Mouse (Mus musculus) heart, postnatal 0 days (tissue): ENCODE results near the gene Krt83. TPM values are rescaled to one million over a fixed set of nuclear protein-coding genes. Genes with fewer than 3 reads are reported as not detected.

Source experiments
- ATAC-seq: fragments of 200-750 bp; cut with Nextera tagmentation; 2 replicates; pipeline ENCODE4 v1.8.0; 2017; ENCODE audit warnings: low read depth, moderate number of reproducible peaks, moderate library complexity; ENCODE audit not compliant: insufficient read depth
- DNase-seq: peaks from one replicate; pipeline ENCODE4 v3.0.0-alpha.2; 2016; ENCODE audit warnings: low spot score
- H3K27ac ChIP-seq: fragments of 300-500 bp; sonication (generic); 2 replicates; pipeline ENCODE4 v1.5.1; 2014; ENCODE audit warnings: low read depth, mild to moderate bottlenecking
- H3K27me3 ChIP-seq: fragments of 300-500 bp; sonication (generic); 2 replicates; pipeline ENCODE4 v1.6.1; 2014; ENCODE audit warnings: low read length, mixed read lengths; ENCODE audit not compliant: control insufficient read depth, insufficient read depth
- H3K36me3 ChIP-seq: fragments of 300-500 bp; sonication (generic); replicated peaks from 2 replicates; pipeline ENCODE4 v1.6.1; 2014; ENCODE audit warnings: low read length, mixed read lengths; ENCODE audit not compliant: control insufficient read depth, insufficient read depth
- H3K4me1 ChIP-seq: fragments of 300-500 bp; sonication (generic); 2 replicates; pipeline ENCODE4 v1.6.1; 2014; ENCODE audit warnings: antibody characterized with exemption; ENCODE audit not compliant: control insufficient read depth, insufficient read depth
- H3K4me2 ChIP-seq: fragments of 300-500 bp; sonication (generic); 2 replicates; pipeline ENCODE4 v1.6.1; 2014; ENCODE audit warnings: low read depth, mild to moderate bottlenecking, low read length, moderate library complexity
- H3K4me3 ChIP-seq: fragments of 300-500 bp; sonication (generic); 2 replicates; pipeline ENCODE4 v1.5.1; 2014; ENCODE audit warnings: low read depth, low read length
- H3K9ac ChIP-seq: fragments of 300-500 bp; sonication (generic); replicated peaks from 2 replicates; pipeline ENCODE4 v1.6.1; 2014; ENCODE audit warnings: low read depth, low read length, mixed read lengths
- H3K9me3 ChIP-seq: fragments of 300-500 bp; sonication (generic); replicated peaks from 2 replicates; pipeline ENCODE4 v1.6.1; 2016; ENCODE audit warnings: low read length; ENCODE audit not compliant: control insufficient read depth
- CTCF ChIP-seq: IDR thresholded peaks from 2 replicates; pipeline ENCODE4 v1.5.1; 2016; ENCODE audit warnings: antibody characterized with exemption, control low read depth, low read depth
- EP300 ChIP-seq: IDR thresholded peaks from 2 replicates; pipeline ENCODE4 v1.6.1; 2016; ENCODE audit warnings: antibody characterized with exemption, low read depth
- whole genome bisulfite sequencing: fragments of 180-500 bp; shearing (Covaris S2); extraction: QIAGEN DNeasy Blood & Tissue Kit; methylation state at CpG from one replicate; pipeline ENCODE4 v1.1.7; 2014; 5-methylcytosine and 5-hydroxymethylcytosine counted together
- polyA plus RNA-seq: library from polyadenylated mRNA; unstranded; fragments of >200 nt; fragmentation: Nextera tagmentation; extraction: Ambion mirVana; gene quantifications from 2 replicates; pipeline ENCODE4 v1.2.1, GENCODE M21; 2015
- total RNA-seq: library from RNA; depleted of rRNA; stranded (reverse); fragments of >200 nt; gene quantifications from 2 replicates; pipeline ENCODE4 v1.2.3, GENCODE M21; 2014; ENCODE audit warnings: low replicate concordance

Krt83 gene
- total and polyA plus RNA-seq, 2 experiments from 2014 or later: not detected

DNA sequence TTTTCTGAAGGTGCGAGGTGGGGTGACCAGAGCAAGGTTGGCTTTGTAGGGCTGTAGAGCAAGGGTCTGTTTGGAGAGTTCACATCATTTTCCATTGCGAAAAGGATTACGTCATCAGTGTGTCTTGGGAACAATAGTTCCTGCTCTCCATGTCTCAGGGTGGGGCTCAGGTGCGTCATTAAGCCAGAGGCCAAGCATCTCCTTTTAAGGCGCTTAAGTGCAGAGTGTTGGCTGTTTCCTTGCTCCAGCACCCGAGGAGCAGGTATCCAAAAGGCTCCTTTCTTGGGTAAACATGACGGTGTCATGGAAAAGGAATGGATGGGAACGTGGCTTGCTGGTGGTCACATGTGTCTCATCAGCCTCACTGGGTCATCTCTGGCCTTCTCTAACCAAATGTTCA, 36.5 kb downstream of the Krt83 start:
- Histone ChIP-seq H3K4me2 (no peak overlapping the region), H3K9ac (no peak overlapping the region), H3K4me1 (no peaks in the 10 kb centered on the region), H3K27me3 (no peaks in the 10 kb centered on the region), H3K36me3 (no peaks in the 10 kb centered on the region), H3K9me3 (peaks cover 5% of the 10 kb centered on the region; the same call in 1 of the 2 replicates), H3K27ac (no peak overlapping the region), H3K4me3 (no peak overlapping the region)
- DNase-seq (no peak), ATAC-seq (no peak)
- TF ChIP-seq EP300 (no peak), CTCF (no peak)
- 77% methylated on average over 8 of the region's 8 CpGs for WGBS

DNA sequence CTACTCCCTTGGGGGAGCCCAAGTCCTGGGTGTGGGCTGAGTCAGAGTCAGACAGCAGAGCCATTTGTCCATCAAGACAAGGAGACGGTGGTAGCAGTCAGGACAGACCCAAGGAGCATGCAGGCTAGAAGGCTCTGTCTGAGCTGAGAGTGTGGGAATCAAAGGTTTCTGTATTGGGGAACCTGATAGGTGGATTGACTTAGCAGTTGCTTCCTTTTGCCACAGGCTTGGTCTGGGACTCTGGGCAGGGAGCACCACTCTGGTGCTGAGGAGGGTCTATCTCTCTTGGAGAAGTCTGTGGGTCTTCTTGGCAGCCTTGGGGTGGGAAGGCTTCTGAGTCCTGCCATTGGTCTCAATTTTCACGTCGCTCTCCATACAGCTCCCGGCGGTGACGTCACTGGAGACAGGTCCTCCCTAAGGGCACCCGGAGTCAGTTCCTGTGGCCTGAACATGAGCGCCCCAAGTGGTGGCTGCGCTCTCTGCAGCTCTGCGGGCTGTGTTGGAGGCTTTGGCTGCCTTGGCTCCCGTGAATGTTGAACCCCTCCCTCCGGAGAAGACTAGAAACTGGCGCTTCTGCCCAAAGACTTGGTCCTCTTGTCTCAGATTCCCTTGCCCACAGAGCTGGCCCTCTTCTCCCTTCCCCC, 38.1 kb downstream of the Krt83 start:
- WGBS: 5% methylated on average over 13 of the region's 13 CpGs
- Histone ChIP-seq H3K4me2 (no peak overlapping the region), H3K9ac (no peak overlapping the region), H3K27ac (no peak overlapping the region), H3K36me3 (no peaks in the 10 kb centered on the region), H3K9me3 (peaks cover 5% of the 10 kb centered on the region; the same call in 1 of the 2 replicates), H3K4me1 (no peaks in the 10 kb centered on the region), H3K4me3 (no peak overlapping the region), H3K27me3 (no peaks in the 10 kb centered on the region)
- DNase-seq (peak; percentile 66), ATAC-seq (peak; percentile 85)
- no peak for TF ChIP-seq EP300
- peak; percentile 71 for TF ChIP-seq CTCF

DNA sequence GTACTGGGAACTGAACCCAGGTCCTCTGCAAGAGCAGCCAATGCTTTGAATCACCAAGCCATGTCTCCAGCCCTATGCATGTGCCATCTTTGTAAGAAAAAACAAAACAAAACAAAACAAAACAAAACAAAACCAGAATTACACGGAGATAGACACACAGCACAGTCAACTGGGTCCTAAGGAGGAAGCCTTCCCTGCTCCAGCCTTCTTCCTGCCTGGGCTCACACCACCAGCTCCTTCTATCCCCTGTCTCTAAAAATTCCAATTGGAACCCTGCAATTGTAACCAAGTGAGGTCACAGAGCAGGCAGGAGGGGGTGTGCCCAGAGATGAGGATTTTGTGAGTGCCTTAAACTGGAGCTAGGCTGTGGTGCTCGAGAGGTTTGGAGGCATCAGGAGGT, 43.9 kb downstream of the Krt83 start, which contains the start of gene Krt88:
Krt88 (plus strand) TSS at position 301 of the 400 bp plus-strand sequence.
- Histone ChIP-seq H3K9me3 (no peaks in the 10 kb centered on the region), H3K27me3 (no peaks in the 10 kb centered on the region), H3K36me3 (no peaks in the 10 kb centered on the region), H3K4me1 (no peaks in the 10 kb centered on the region), H3K4me3 (no peak within 1 kb of the TSS), H3K27ac (no peak within 1 kb of the TSS), H3K4me2 (peak within 1 kb of the TSS; percentile 34), H3K9ac (no peak within 1 kb of the TSS)
- ATAC-seq (no peak), DNase-seq (no peak)
- 56% methylated on average over 2 of the region's 2 CpGs for WGBS
- TF ChIP-seq CTCF (no peak), EP300 (no peak)

DNA sequence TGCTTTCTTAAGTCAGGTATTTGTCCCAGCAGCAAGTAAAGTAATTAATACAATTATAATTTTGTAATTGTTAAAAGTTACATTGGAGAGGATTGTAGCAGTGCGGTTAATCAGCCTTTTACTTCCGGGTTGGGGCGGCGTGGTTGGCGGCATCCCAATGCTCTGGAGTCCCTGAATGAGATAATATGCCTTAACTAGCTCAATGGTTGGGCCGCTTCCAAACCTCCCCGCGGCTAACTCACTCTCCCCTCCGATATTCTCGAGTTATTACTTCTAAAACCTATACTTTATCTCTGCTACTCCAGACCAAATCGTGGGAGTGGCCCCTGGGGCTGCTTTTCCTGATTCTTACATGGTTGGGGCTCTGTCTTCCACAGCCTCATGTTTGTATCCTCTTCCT, 44.7 kb downstream of the Krt83 start:
- Histone ChIP-seq H3K27ac (no peak overlapping the region), H3K9ac (no peak overlapping the region), H3K9me3 (no peaks in the 10 kb centered on the region), H3K4me2 (peak overlapping the region; percentile 34), H3K4me1 (no peaks in the 10 kb centered on the region), H3K4me3 (no peak overlapping the region), H3K27me3 (no peaks in the 10 kb centered on the region), H3K36me3 (no peaks in the 10 kb centered on the region)
- DNase-seq (peak; percentile 29), ATAC-seq (no peak)
- TF ChIP-seq EP300 (no peak), CTCF (no peak)
- WGBS: 33% methylated on average over 11 of the region's 11 CpGs

DNA sequence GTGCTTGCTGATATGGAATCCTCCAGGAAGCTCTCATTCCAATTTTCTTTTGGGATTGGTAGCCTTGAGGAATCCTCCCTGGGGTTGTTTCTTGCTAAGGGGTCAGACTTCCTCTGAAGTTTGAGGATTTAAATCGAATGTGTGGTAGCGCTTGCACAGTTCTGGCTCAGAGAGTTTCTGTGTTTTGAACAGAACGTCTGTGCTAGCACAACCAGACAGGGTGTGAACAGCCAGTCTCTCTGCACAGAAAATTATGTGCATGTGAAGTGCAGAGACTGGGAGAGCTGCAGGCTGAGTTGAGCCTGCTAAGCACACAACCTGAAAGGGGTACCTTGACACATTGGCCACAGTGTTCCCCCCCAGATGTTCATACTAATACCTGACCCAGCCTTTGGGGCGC, 50.5 kb downstream of the Krt83 start:
- ATAC-seq (no peak), DNase-seq (no peak)
- Histone ChIP-seq H3K4me1 (no peaks in the 10 kb centered on the region), H3K27ac (no peak overlapping the region), H3K4me3 (no peak overlapping the region), H3K9ac (no peak overlapping the region), H3K9me3 (no peaks in the 10 kb centered on the region), H3K4me2 (no peak overlapping the region), H3K36me3 (no peaks in the 10 kb centered on the region), H3K27me3 (peaks cover 31% of the 10 kb centered on the region)
- WGBS: 63% methylated on average over 4 of the region's 4 CpGs
- TF ChIP-seq CTCF (no peak), EP300 (no peak)

DNA sequence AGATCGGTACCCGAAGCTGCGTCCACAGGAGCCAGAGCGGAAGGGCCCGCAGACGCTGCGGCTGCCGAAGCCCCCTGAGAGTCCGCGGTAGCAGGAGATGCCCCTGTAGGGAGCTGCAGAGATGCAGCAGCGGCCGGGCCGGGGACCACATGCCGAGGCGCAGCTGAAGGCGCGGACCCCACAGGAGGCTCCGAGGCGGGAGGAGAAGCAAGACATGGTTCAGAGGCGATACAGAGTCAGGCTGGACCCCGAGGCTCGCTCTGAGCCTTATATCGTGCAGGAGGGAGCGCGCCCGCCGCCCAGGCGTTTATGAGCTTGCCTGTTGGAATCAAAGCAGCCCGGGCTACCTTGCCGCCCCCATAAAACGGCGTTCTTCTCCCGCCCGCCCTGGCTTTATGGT, 52.8 kb downstream of the Krt83 start, which contains the start of gene Krt87:
Krt87 (minus strand) TSS at position 250 of the 400 bp plus-strand sequence.
- TF ChIP-seq CTCF (no peak), EP300 (no peak)
- Histone ChIP-seq H3K36me3 (no peaks in the 10 kb centered on the region), H3K4me2 (peak within 1 kb of the TSS; percentile 23; the same call in 1 of the 2 replicates), H3K27me3 (peaks cover 31% of the 10 kb centered on the region), H3K9ac (no peak within 1 kb of the TSS), H3K4me1 (no peaks in the 10 kb centered on the region), H3K27ac (no peak within 1 kb of the TSS), H3K9me3 (no peaks in the 10 kb centered on the region), H3K4me3 (peak within 1 kb of the TSS; percentile 11)
- DNase-seq (no peak), ATAC-seq (no peak)
- 2% methylated on average over 34 of the region's 34 CpGs for WGBS
